Mouse (Mus musculus): Measurements from ENCODE around the gene Homer2.

GRCm38 (mm10) chr7:81710166-81710565, 2.8 kb upstream of the Homer2 start:
- TF ChIP-seq USF1 (IDR thresholded peaks at IDR 0.05; ENCODE audit: low read depth) (no peak), CTCF (IDR thresholded peaks at IDR 0.05; ENCODE audit: control insufficient read depth, insufficient read depth, insufficient read length) (no peak), MYOD1 (IDR thresholded peaks at IDR 0.05; ENCODE audit: control insufficient read depth, insufficient read length, low read depth) (no peak), MYOG (IDR thresholded peaks at IDR 0.05; ENCODE audit: control insufficient read depth, extremely low read depth, insufficient read length) (no peak), MAX (IDR thresholded peaks at IDR 0.05) (no peak), CEBPB (IDR thresholded peaks at IDR 0.05; ENCODE audit: low read depth) (no peak), FOSL1 (IDR thresholded peaks at IDR 0.05; ENCODE audit: insufficient read depth, low read length, poor library complexity, severe bottlenecking) (no peak)
